Mouse (Mus musculus) sigmoid colon, adult 10 weeks (tissue): ENCODE measurements around the gene Zfp354a. TPM values are rescaled to one million over a fixed set of nuclear protein-coding genes. Genes with fewer than 3 reads are reported as not detected.

Experiments used
- polyA plus RNA-seq: library from polyadenylated mRNA; stranded (reverse); fragments of 350-450 nt; fragmentation: Illumina TruSeq; extraction: RNeasy Lipid Tissue Mini Kit (QIAGEN cat#74804); gene quantifications from one replicate; pipeline ENCODE4 v1.2.3, GENCODE M21; 2014; ENCODE audit warnings: low read depth, low replicate concordance

Gene Zfp354a
- polyA plus RNA-seq = 9.4 TPM

GRCm38 (mm10) chr11:51059151-51059571 is at the start of gene Zfp354a:
Zfp354a (plus strand) TSS chr11:51059257.

GRCm38 (mm10) chr11:51013936-51014335 is 45.1 kb upstream of the Zfp354a start, which contains the start of gene Olfr54:
Olfr54 (plus strand) TSS chr11:51014236.

GRCm38 (mm10) chr11:51047809-51048208 is 11.2 kb upstream of the Zfp354a start, which contains the start of gene Olfr1375:
Olfr1375 (plus strand) TSS chr11:51048109.

Other genes starting within 250 kb of the Zfp354a start
- 6.9 TPM for gene Zfp354c, start 231.5 kb upstream of the Zfp354a start, polyA plus RNA-seq
- 1.5 TPM for gene Zfp879, start 217.7 kb upstream of the Zfp354a start, polyA plus RNA-seq
- gene Grm6, start 208.6 kb upstream of the Zfp354a start, polyA plus RNA-seq = not detected
- 1.5 TPM for gene Zfp454, start 171.6 kb upstream of the Zfp354a start, polyA plus RNA-seq
- 11.9 TPM for gene Zfp2, start 143.1 kb upstream of the Zfp354a start, polyA plus RNA-seq
- 1.9 TPM for gene Zfp354b, start 127.6 kb upstream of the Zfp354a start, polyA plus RNA-seq
- not detected for gene 4933414I15Rik, start 115.5 kb upstream of the Zfp354a start, polyA plus RNA-seq
- gene Prop1, start 105.5 kb upstream of the Zfp354a start, polyA plus RNA-seq = not detected
- gene Olfr1378, start 92.7 kb upstream of the Zfp354a start, polyA plus RNA-seq = not detected
- not detected for gene Olfr1377, start 77.3 kb upstream of the Zfp354a start, polyA plus RNA-seq
- not detected for gene Olfr51, start 55.7 kb upstream of the Zfp354a start, polyA plus RNA-seq
- not detected for gene Olfr54, start 45.0 kb upstream of the Zfp354a start, polyA plus RNA-seq
- gene Olfr1375, start 11.1 kb upstream of the Zfp354a start, polyA plus RNA-seq = not detected
- gene Gm12569, start 161.2 kb downstream of the Zfp354a start, polyA plus RNA-seq = not detected
- gene Clk4, start 202.5 kb downstream of the Zfp354a start, polyA plus RNA-seq = 318 TPM
- not detected for gene BC049762, start 203.8 kb downstream of the Zfp354a start, polyA plus RNA-seq
- gene Col23a1, start 230.7 kb downstream of the Zfp354a start, polyA plus RNA-seq = 2.9 TPM